Mouse (Mus musculus) liver, adult 2 months (tissue): ENCODE data around the gene Gtf2i.

ENCODE experiments used
- CTCF ChIP-seq: fragments of 200-500 bp; IDR thresholded peaks from 2 replicates; pipeline ENCODE4 v1.5.1; 2011; ENCODE audit warnings: low read depth, low read length, control low read depth
- POLR2A ChIP-seq: fragments of 200-500 bp; IDR thresholded peaks from 2 replicates; pipeline ENCODE4 v1.6.1; 2011; ENCODE audit warnings: low read length, control low read depth; ENCODE audit not compliant: insufficient read depth; ENCODE audit errors: extremely low read depth

- TF ChIP-seq CTCF, result no peak
- TF ChIP-seq POLR2A, result no peak
Measured at GRCm38 (mm10) chr5:134294606-134295005, 20.0 kb downstream of the Gtf2i start.
